Mouse (Mus musculus) small intestine, adult 2 months (tissue): ENCODE measurements around the gene Tgfa.

Experiments used
- CTCF ChIP-seq: fragments of 200-500 bp; IDR thresholded peaks from 2 replicates; pipeline ENCODE4 v1.5.1; 2012; ENCODE audit warnings: low read depth, mild to moderate bottlenecking, control low read depth, inconsistent platforms, low read length, moderate library complexity, mixed read lengths; ENCODE audit not compliant: insufficient replicate concordance, insufficient read length; ENCODE audit errors: extremely low read depth
- POLR2A ChIP-seq: fragments of 200-500 bp; IDR thresholded peaks from 2 replicates; pipeline ENCODE4 v1.6.1; 2012; ENCODE audit warnings: low read depth, mild to moderate bottlenecking, control low read depth, inconsistent platforms, low read length, moderate library complexity

- no peak for TF ChIP-seq CTCF
- no peak for TF ChIP-seq POLR2A
Observed at GRCm38 (mm10) chr6:86218739-86219138, 23.7 kb downstream of the Tgfa start.
